Mouse (Mus musculus): ENCODE results near the gene Cnpy3.

DNA sequence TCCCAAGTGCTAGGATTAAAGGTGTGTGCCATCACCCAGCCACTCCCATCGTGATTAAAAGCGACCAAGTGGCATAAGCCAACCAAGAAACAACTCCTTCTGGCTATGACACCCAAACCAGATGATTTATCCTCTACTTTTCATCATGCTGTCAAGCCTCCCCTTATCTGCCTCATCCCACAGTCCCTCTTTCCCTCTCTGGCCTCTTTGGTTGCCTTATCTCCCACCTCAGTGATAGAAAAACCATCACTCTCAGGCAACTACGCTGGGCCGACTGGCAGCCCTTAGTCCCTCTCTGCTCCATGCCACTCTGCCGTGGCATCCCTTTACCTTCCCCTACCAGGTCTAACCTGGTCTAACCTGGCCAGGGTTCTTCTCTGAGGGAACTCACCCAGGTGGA is 34.9 kb upstream of the Cnpy3 start:
- TF ChIP-seq CTCF (IDR thresholded peaks at IDR 0.05; ENCODE audit: borderline replicate concordance, insufficient read depth, low read length), result no peak
- TF ChIP-seq POLR2A (IDR thresholded peaks at IDR 0.05; ENCODE audit: low read depth, low read length), result no peak

Measured in embryonic fibroblast, embryonic 13.5 days (primary cell).